Mouse (Mus musculus) CH12.LX (cell line): ENCODE results near the gene Src. TPM values are rescaled to one million over a fixed set of nuclear protein-coding genes. Genes with fewer than 3 reads are reported as not detected.

Experiments
- DNase-seq: peaks from one replicate; pipeline ENCODE4 v3.0.0-alpha.2; 2013; ENCODE audit errors: extremely low read depth
- H3K27ac ChIP-seq: 2 replicates; pipeline ENCODE4 v1.5.1; 2012; ENCODE audit warnings: low read depth, mild to moderate bottlenecking, control low read depth, moderate library complexity; ENCODE audit not compliant: insufficient read depth
- H3K27me3 ChIP-seq: replicated peaks from 2 replicates; pipeline ENCODE3; 2012; ENCODE audit warnings: inconsistent platforms
- H3K36me3 ChIP-seq, 2 experiments: replicated peaks in 1 of 2; 2 replicates each; pipeline versions ENCODE3 to v1.6.1; 2012; ENCODE audit warnings: inconsistent platforms in 1 of 2, low read length in 1 of 2, mild to moderate bottlenecking in 1 of 2, mixed read lengths in 1 of 2, moderate library complexity in 1 of 2; ENCODE audit not compliant: control insufficient read depth in 1 of 2, insufficient read depth in 1 of 2
- H3K4me1 ChIP-seq, 2 experiments: 2 replicates each; pipeline ENCODE4 v1.6.1; 2012; ENCODE audit warnings: inconsistent platforms in 1 of 2, moderate library complexity in 1 of 2; ENCODE audit not compliant: insufficient read depth in 2 of 2, control insufficient read depth in 1 of 2
- H3K4me2 ChIP-seq: 2 replicates; pipeline ENCODE4 v1.6.1; 2012; ENCODE audit warnings: low read depth, mild to moderate bottlenecking, control low read depth; ENCODE audit not compliant: poor library complexity, insufficient read depth, severe bottlenecking
- H3K4me3 ChIP-seq, 3 experiments: fragments of 150-350 bp in 1 of 3; sonication (generic) in 1 of 3; replicated peaks in 1 of 3; 2 replicates each; pipeline versions ENCODE3 to v1.5.1; 2011 to 2012; ENCODE audit warnings: low read depth in 2 of 3, low read length in 2 of 3, mild to moderate bottlenecking in 2 of 3, moderate library complexity in 2 of 3, control low read depth in 1 of 3, improper control_type of control experiment in 1 of 3, inconsistent platforms in 1 of 3, mixed read lengths in 1 of 3; ENCODE audit not compliant: poor library complexity in 1 of 3
- H3K79me2 ChIP-seq: replicated peaks from 2 replicates; pipeline ENCODE4 v1.6.1; 2012; ENCODE audit warnings: mild to moderate bottlenecking, moderate library complexity; ENCODE audit not compliant: control insufficient read depth, poor library complexity, insufficient read depth, severe bottlenecking; ENCODE audit errors: extremely low read depth
- H3K9ac ChIP-seq: 2 replicates; pipeline ENCODE4 v1.6.1; 2012; ENCODE audit warnings: low read depth, mild to moderate bottlenecking, control low read depth, moderate library complexity; ENCODE audit not compliant: insufficient read depth
- H3K9me3 ChIP-seq: replicated peaks from 2 replicates; pipeline ENCODE3; 2012; ENCODE audit warnings: low read length, inconsistent platforms, mixed read lengths
- ETS1 ChIP-seq: conservative IDR thresholded peaks from 2 replicates; pipeline ENCODE4 v1.6.1; 2012; ENCODE audit warnings: low read depth, mild to moderate bottlenecking, inconsistent platforms, low read length, improper control_type of control experiment, moderate library complexity
- GABPA ChIP-seq: IDR thresholded peaks from 2 replicates; pipeline ENCODE4 v1.6.1; 2012; ENCODE audit warnings: low read depth, low read length, improper control_type of control experiment, inconsistent platforms; ENCODE audit not compliant: insufficient replicate concordance
- HCFC1 ChIP-seq: IDR thresholded peaks from 2 replicates; pipeline ENCODE4 v1.6.1; 2012; ENCODE audit warnings: low read depth, mild to moderate bottlenecking, inconsistent platforms, low read length, improper control_type of control experiment
- JUN ChIP-seq: IDR thresholded peaks from 2 replicates; pipeline ENCODE4 v1.6.1; 2011; ENCODE audit warnings: low read depth, mild to moderate bottlenecking, low read length, improper control_type of control experiment, moderate library complexity; ENCODE audit not compliant: insufficient read depth
- JUND ChIP-seq: conservative IDR thresholded peaks from 2 replicates; pipeline ENCODE4 v1.6.1; 2011; ENCODE audit warnings: low read depth, low read length, improper control_type of control experiment
- KAT2A ChIP-seq: IDR thresholded peaks from 2 replicates; pipeline ENCODE4 v1.6.1; 2012; ENCODE audit warnings: low read length, improper control_type of control experiment, inconsistent platforms; ENCODE audit not compliant: insufficient replicate concordance
- MAFK ChIP-seq: IDR thresholded peaks from 2 replicates; pipeline ENCODE4 v1.6.1; 2011; ENCODE audit warnings: low read length, improper control_type of control experiment; ENCODE audit not compliant: insufficient replicate concordance
- MAX ChIP-seq: IDR thresholded peaks from 2 replicates; pipeline ENCODE4 v1.6.1; 2011; ENCODE audit warnings: low read length, improper control_type of control experiment
- MAZ ChIP-seq: IDR thresholded peaks from 2 replicates; pipeline ENCODE4 v1.6.1; 2012; ENCODE audit warnings: low read depth, mild to moderate bottlenecking, inconsistent platforms, low read length, improper control_type of control experiment, moderate library complexity
- MEF2A ChIP-seq: IDR thresholded peaks from 2 replicates; pipeline ENCODE4 v1.6.1; 2014; ENCODE audit warnings: low read depth, mild to moderate bottlenecking, inconsistent platforms, low read length, improper control_type of control experiment, borderline replicate concordance
- MXI1 ChIP-seq: IDR thresholded peaks from 2 replicates; pipeline ENCODE4 v1.6.1; 2011; ENCODE audit warnings: mild to moderate bottlenecking, low read depth, low read length, improper control_type of control experiment
- MYC ChIP-seq: IDR thresholded peaks from 2 replicates; pipeline ENCODE4 v1.6.1; 2011; ENCODE audit warnings: low read depth, mild to moderate bottlenecking, improper control_type of control experiment, low read length
- NRF1 ChIP-seq: IDR thresholded peaks from 2 replicates; pipeline ENCODE4 v1.6.1; 2014; ENCODE audit warnings: low read depth, mild to moderate bottlenecking, inconsistent platforms, low read length, improper control_type of control experiment, moderate library complexity
- PAX5 ChIP-seq: IDR thresholded peaks from 2 replicates; pipeline ENCODE4 v1.6.1; 2012; ENCODE audit warnings: low read length, inconsistent platforms, mixed read lengths
- POLR2AphosphoS2 ChIP-seq: IDR thresholded peaks from 2 replicates; pipeline ENCODE4 v1.6.1; 2011; ENCODE audit warnings: low read depth, low read length, improper control_type of control experiment
- RCOR1 ChIP-seq: conservative IDR thresholded peaks from 2 replicates; pipeline ENCODE4 v1.6.1; 2012; ENCODE audit warnings: low read depth, mild to moderate bottlenecking, inconsistent platforms, low read length, improper control_type of control experiment
- TBP ChIP-seq: conservative IDR thresholded peaks from 2 replicates; pipeline ENCODE4 v1.6.1; 2011; ENCODE audit warnings: low read depth, low read length, improper control_type of control experiment
- TCF12 ChIP-seq: IDR thresholded peaks from 2 replicates; pipeline ENCODE4 v1.6.1; 2014; ENCODE audit warnings: low read depth, mild to moderate bottlenecking, inconsistent platforms, low read length, improper control_type of control experiment
- UBTF ChIP-seq: IDR thresholded peaks from 2 replicates; pipeline ENCODE4 v1.6.1; 2012; ENCODE audit warnings: low read depth, mild to moderate bottlenecking, inconsistent platforms, low read length, improper control_type of control experiment, moderate library complexity
- USF1 ChIP-seq: IDR thresholded peaks from 2 replicates; pipeline ENCODE4 v1.6.1; 2014; ENCODE audit warnings: low read depth, mild to moderate bottlenecking, inconsistent platforms, low read length, improper control_type of control experiment
- ZC3H11A ChIP-seq: IDR thresholded peaks from 2 replicates; pipeline ENCODE4 v1.6.1; 2012; ENCODE audit warnings: low read depth, mild to moderate bottlenecking, inconsistent platforms, low read length, improper control_type of control experiment
- dilution Hi-C: fragments of 300-500 bp; cut with MboI; formaldehyde crosslinking; loops from 2 replicates; pipeline ENCODE4 v1.14.3; 2020; ENCODE audit warnings: low sequenced_read_pairs; ENCODE audit not compliant: extremely low pct_unique_long_range_greater_than_20kb, extremely low pct_ligation_motif_present
- in situ Hi-C: fragments of 300-500 bp; cut with MboI; formaldehyde crosslinking; loops from 3 replicates; pipeline ENCODE4 v1.14.3; 2019; ENCODE audit warnings: low sequenced_read_pairs, low pct_ligation_motif_present, low pct_unique_long_range_greater_than_20kb, mixed read lengths
- polyA plus RNA-seq: library from polyadenylated mRNA; unstranded; fragments of >175 nt; gene quantifications from 2 replicates; pipeline ENCODE4 v1.2.1, GENCODE M21; 2012; ENCODE audit warnings: low read depth; ENCODE audit not compliant: insufficient read length
- total RNA-seq, 2 experiments: library from RNA; depleted of rRNA; stranded (reverse); fragments of 300-350 nt in 1 of 2; fragments of >200 nt in 1 of 2; gene quantifications; 2 replicates each; pipeline ENCODE4 v1.2.3; 2012 to 2014

The Src gene
- total and polyA plus RNA-seq, 3 experiments = 0.20 to 0.37 (median 0.25) TPM

GRCm38 (mm10) chr2:157506779-157507178, 88.5 kb downstream of the Src start:
- Histone ChIP-seq H3K27ac (no peak overlapping the region), H3K9me3 (no peaks in the 10 kb centered on the region), H3K4me1 (no peaks in the 10 kb centered on the region), H3K4me3 (no peak overlapping the region), H3K79me2 (no peaks in the 10 kb centered on the region), H3K9ac (no peak overlapping the region), H3K36me3 (no peaks in the 10 kb centered on the region), H3K4me2 (no peak overlapping the region), H3K27me3 (peaks cover 97% of the 10 kb centered on the region)
- DNase-seq = no peak
- in situ Hi-C loops (no loop called here), dilution Hi-C loops (no loop called here)
- TF ChIP-seq PAX5 (no peak), MYC (no peak), MAX (no peak), MAFK (no peak), ZC3H11A (no peak), TBP (no peak), MEF2A (no peak), GABPA (no peak), UBTF (no peak), USF1 (no peak), MXI1 (no peak), TCF12 (no peak), JUN (no peak), NRF1 (no peak), KAT2A (no peak), HCFC1 (no peak), ETS1 (no peak)

GRCm38 (mm10) chr2:157509182-157509581, 90.9 kb downstream of the Src start:
- dilution Hi-C loops = no loop called here
- no peak for DNase-seq
- H3K27me3 ChIP-seq = peaks cover 98% of the 10 kb centered on the region
- H3K27ac ChIP-seq = no peak overlapping the region
- H3K4me1 ChIP-seq = no peaks in the 10 kb centered on the region
- H3K9ac ChIP-seq = no peak overlapping the region
- H3K4me3 ChIP-seq = no peak overlapping the region
- in situ Hi-C loops = no loop called here
- TF ChIP-seq MAZ = no peak
- no peak for TF ChIP-seq RCOR1
- TF ChIP-seq POLR2AphosphoS2 = no peak
- TF ChIP-seq JUND = no peak
- TF ChIP-seq ZC3H11A = no peak
- no peaks in the 10 kb centered on the region for H3K79me2 ChIP-seq
- no peak overlapping the region for H3K4me2 ChIP-seq
- no peaks in the 10 kb centered on the region for H3K9me3 ChIP-seq
- no peaks in the 10 kb centered on the region for H3K36me3 ChIP-seq
